Mouse (Mus musculus) skeletal muscle tissue, adult 2 months (tissue): ENCODE results near the gene Tshz2.

Experiments used
- DNase-seq: peaks from one replicate; pipeline ENCODE4 v3.0.0-alpha.2; 2012; ENCODE audit warnings: low read depth, low spot score

The Tshz2 gene

GRCm38 (mm10) chr2:169633491-169634289 lies 877 bp downstream of the Tshz2 start:
- DNase-seq: no peak

GRCm38 (mm10) chr2:169634619-169635382 lies 2.0 kb downstream of the Tshz2 start:
- no peak for DNase-seq

DNA sequence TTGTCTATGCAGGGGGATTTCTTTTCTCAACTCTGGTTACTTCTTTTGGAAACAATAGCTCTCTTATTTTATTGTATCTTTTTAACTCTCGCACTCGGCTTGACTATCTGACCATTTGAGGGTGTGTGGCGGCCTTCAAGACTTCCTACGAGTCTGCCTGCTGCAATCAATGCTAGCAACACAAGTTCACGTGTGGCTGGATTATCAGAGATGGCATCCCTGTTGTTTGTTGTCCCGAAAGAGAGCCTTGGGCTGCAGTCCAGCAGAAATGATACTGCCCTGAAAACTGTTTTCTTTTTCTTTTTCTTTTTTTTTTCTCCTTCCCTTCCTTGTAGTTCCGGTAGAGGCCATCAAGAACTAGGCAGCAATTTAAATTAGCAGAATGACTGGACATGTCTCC lies 2.6 kb downstream of the Tshz2 start:
- no peak for DNase-seq

- DNase-seq: no peak
Measured at GRCm38 (mm10) chr2:169636414-169636813, 3.6 kb downstream of the Tshz2 start.

DNA sequence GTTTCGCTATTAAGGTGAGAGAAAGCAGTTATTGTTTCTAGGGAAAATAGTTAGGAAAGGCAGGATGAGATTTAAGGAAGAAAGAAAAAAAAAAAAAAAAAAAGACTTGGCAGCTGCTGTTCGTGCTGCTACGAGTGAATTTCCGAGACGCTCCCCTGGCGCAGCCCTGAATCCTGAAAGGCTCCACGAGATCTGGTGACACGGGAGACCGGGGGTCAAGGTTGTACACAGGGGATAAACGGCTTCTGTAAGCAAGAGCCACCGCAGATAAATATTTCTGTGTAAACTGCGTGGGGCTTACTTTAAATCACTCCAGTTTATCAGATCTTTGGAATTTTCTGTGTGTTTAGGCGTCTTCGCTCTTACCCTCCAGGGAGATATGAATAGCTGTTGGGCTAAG lies 8.7 kb downstream of the Tshz2 start:
- no peak for DNase-seq

GRCm38 (mm10) chr2:169642420-169642819 lies 9.6 kb downstream of the Tshz2 start:
- no peak for DNase-seq

DNA sequence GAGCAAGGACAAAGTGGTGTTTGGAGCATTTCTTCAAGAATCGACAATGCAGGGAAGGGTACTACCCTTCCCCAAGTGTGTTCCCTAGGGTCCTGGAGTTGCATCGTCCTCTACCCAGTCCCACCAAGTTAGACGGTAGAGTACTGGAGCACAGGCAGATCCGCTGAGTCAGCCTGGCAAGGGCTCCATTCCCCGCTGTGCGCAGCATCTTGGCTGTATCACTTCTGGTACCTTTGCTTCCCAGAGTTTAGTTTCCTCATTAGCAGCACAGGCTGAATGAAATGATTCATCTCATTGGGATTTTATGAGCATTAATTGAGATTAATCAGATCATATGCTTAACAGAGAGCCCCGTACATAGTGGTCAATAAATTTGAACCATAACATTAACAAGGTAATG lies 14.3 kb downstream of the Tshz2 start:
- no peak for DNase-seq

DNA sequence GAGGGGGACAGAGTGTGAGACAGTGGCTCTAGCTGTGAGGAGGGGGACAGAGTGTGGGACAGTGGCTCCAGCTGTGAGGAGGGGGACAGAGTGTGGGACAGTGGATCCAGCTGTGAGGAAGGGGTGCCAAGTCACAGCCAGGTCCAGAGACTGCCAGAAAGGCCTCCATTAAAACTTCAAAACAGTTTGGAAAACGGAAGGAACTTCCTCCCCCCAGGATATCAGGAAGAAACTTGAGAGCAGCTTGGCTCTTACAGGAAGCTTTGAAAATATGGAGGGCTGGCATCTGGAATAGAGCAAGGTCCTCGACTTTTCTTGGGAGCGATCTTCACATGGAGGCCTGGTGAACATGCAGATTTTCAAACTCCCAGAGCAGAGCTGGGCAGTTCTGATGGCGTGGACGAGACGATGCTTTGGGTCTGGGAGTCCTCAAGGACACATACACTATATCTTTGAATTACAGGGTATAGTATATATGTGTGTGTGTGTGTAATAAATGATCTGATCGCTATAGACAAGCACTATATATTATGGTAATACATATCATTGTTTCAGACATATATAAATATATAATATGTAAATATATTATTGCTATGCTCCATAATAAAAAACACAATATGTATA lies 16.6 kb downstream of the Tshz2 start:
- DNase-seq: no peak

DNA sequence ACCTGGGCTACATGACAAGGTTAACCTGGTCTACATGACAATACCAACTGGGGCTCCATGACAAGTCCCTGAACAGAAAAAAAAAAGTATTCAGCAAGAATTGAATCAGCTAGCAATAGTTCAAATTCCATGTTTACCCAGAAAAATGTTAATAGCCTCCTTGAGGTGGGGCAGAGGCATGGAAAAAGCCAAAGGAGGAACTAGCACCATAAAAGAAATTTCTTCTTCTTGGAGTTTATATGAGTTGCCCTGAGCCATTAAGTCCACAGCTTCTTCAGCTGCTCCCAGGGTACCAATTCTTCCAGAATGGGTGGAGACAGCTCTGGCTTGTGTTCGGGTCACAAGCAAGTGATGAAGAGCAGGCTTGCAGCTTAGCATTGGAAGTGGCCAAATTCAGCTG lies 20.5 kb downstream of the Tshz2 start:
- no peak for DNase-seq

DNA sequence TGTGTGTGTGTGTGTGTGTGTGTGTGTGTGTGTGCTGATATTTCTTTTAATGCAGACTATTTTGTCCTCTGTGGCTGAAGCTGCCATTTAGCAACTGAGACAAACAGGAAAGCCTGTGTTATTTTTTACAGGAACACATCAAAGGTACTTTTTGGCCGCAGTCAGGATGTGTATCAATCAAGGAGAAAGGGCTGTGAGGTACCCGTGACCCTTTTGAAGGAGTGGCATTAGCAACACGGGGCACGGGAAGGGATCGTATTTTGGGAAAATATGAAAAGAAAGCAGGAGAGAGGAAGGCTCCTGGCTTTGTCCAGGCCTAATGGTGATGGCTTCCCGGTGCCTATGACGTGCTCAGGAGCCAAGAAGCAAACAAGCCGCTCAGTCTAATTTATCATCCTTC lies 31.0 kb downstream of the Tshz2 start:
- no peak for DNase-seq

DNA sequence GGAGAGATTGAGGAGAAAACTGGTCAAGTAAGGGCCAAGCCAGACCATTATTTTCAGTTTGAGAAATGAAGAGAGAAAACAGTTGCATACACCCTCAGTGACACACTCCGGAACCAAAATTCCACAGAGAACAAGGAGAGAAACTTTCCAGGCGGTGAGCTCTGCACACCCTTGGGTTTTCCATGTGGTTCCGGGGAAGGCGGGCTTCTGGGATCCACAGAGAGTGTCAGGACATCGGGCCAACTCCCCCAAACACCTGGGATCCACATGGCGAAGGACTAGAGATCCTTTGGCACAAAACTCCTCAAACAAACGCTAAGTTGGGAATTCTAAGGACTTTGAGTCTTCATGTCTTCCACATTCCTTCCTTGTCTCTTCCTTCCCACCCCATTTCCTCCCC lies 38.5 kb downstream of the Tshz2 start:
- DNase-seq: no peak

DNA sequence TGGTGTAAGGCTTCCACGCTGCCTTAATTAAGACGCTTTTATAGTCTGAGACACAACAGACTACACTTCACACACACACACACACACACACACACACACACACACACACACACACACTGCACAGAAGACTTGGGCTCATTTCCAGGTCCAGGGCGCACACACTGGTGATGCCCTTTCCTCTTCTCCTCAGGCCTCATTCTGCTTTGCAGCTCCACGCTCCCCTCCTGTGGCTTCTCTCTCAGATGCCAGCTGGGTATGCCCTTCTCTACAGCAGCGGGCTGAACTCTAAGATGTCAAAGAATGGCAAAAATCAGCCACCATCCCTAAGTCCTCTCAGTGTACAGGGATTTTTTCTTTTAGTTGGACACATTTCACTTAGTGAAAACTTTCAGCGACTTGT lies 41.0 kb downstream of the Tshz2 start:
- DNase-seq: no peak

- DNase-seq: no peak
Measured at GRCm38 (mm10) chr2:169674209-169674608, 41.4 kb downstream of the Tshz2 start.

- no peak for DNase-seq
Measured at GRCm38 (mm10) chr2:169679264-169679663, 46.5 kb downstream of the Tshz2 start.

DNA sequence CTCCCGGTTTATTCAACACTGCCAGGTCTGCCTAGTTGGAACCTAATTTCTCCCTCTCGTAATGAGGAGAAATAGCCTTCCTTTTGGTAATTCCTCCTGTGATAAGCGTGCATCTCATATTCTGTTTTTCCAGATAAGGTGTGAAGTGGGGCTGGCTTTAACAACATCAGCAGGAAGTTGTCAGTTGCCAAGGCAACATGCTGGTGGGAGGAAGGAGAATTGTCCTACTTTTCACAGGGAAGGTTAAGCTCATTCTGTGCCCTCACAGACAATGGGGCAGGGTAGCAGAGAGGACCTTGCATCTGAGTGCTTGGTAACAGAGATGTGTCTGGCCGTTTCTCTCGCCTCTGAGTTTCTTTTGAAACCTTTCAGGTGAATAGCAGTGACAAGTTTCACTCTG lies 47.1 kb downstream of the Tshz2 start:
- DNase-seq: no peak

DNA sequence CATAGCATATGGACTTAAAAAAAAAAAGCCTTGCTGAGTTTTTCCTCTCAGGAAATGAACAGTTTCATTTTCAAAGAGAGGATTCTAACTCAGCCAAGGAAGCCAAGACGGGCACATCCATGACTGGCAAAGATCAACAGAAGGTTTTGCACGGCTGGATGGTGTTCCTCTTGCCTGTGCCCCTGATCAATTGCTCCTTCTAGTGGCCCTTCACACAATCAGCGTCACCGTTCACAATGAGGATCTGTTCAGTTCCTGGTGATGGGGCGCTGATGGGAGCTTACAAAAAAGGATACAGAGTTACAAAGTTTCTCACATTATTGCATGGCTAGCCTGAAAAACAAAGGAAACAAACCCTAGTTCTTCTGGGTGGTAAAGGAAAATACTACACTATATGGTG lies 52.4 kb downstream of the Tshz2 start:
- DNase-seq: no peak

DNA sequence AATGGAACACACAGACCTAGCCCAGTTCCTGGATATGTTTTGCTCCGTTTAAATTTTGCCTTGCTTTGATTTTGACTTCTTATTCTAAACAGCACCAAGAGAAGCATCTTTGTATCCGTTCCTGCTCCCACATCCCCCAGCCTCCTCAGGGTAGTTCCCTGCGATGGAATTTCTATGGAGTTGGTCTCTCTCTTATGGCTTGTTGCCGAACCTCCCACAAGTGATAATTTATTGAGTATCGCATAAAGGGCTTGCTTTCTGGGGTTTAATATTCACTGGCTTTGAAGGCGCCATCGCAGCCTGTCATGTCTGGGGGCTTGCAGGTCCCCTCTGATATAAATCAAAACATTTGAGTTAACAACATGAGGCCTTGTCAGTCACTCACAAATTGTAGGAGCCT lies 52.9 kb downstream of the Tshz2 start:
- DNase-seq: no peak

DNA sequence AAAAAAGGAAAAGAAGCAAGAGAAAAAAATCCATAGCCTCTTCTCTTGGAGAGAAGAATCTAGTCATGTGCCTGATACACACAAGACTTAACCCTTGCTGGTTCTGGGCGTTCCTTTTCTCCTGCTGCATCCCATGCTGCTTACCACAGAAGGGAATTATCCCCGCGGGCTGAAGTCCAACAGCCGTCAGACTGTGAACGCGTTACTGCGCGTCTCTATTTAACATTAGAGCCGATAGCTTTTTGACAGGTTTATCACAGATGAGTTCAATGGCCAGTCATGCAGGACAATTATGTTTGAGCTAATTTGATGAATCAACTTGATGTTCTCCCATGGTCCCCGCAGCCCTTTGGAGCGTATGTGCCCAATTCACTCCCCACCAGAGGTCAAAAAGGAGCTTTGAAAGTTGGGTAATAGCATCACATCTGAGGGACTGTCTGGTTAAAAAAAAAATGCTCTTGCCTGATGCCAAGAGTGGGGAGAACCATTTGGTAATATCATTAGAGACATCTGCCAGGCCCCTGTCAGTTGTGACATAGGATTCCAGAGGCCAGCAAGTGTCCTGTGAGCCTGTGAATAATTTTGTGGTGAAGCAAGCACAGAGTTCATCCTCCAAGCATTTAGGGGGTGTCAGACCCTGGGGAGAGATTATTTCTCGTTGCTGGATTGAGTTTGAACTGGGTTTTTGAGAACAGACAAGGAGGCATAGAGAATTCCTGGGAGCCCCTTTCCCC lies 54.1 kb downstream of the Tshz2 start:
- peak; percentile 60 for DNase-seq

- no peak for DNase-seq
Measured at GRCm38 (mm10) chr2:169690054-169690453, 57.2 kb downstream of the Tshz2 start.

DNA sequence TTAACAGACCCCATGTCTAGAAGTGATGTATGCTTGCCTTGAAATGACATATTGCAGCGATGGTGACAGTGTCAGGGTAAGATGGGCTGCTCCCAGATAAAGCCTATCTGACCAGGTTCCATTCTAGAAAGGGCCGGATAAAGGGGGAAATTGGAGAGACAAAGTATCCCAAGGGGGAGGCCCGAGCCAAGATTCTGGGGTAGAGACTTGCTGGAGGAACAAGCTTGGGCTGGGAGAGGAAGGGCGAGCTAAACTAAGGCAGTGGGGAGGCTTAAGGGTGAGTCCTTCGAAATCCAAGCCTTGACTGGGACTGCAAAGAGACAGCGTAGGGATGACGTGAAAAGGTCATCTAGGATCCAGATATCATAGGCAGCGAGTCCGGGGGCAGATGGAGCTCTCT lies 61.7 kb downstream of the Tshz2 start:
- DNase-seq: no peak

GRCm38 (mm10) chr2:169695025-169695424 lies 62.2 kb downstream of the Tshz2 start:
- no peak for DNase-seq

DNA sequence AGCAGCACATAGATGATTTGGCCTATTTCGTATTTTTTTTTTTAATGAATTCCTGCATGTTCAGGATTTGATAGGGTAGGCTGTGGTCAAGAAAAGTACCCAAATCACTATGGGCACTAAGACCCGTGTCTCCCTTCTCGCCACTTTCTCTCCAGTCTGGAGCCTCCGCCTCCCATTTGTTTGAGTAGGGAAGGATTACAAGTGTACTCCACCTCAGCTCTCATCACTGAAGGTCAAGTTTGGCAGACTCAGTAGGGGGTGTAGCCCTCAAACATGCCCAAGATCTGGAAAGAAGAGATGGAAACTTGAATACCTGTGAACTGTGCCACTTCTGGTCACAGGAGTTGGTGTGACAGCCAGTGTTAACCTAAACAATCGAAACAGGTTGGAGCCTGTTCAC lies 66.3 kb downstream of the Tshz2 start:
- no peak for DNase-seq
